Mouse (Mus musculus): ENCODE results near the gene Cbr4. TPM values are rescaled to one million over a fixed set of nuclear protein-coding genes. Genes with fewer than 3 reads are reported as not detected.

Gene Cbr4
- total RNA-seq (2023): 5.4 to 9.9 TPM (median 7.2 TPM) in 4 replicates

GRCm38 (mm10) chr8:61487597-61488156 is at the start of gene Cbr4:
Cbr4 (plus strand) TSS chr8:61487734.

